Mouse (Mus musculus): ENCODE results near the gene C1qtnf9. TPM values are rescaled to one million over a fixed set of nuclear protein-coding genes. Genes with fewer than 3 reads are reported as not detected.
A peak's percentile ranks its signal among the peaks of the same experiment; 100 is the strongest.

Gene C1qtnf9
- polyA plus RNA-seq, 1 experiment, result 0.31 TPM

DNA sequence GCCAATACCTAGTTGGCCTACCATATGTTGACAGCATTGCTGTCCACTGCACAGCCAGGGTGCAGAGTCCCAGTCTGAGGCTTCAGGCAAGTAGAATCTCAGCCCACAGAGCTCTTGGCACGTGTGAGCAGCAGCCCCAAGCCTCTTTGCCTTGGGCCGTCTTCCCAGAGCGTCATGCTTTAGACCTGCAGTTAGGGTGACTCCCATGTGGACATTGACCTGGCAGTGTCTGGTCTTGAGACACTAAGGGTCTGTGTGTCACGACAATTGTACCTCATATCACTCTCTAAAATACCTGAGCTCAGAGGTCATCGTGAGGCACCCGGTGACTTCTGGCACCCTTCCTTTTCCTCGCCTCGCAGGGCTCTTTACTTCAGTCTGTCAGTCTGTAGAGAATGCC lies 8.8 kb upstream of the C1qtnf9 start:
- H3K4me3 ChIP-seq (ENCODE audit: insufficient read depth, low read length), result no peak overlapping the region
- no peak overlapping the region for H3K27ac ChIP-seq (ENCODE audit: insufficient read depth, low read length)
- no peaks in the 10 kb centered on the region for H3K4me1 ChIP-seq (ENCODE audit: control insufficient read depth, insufficient read depth, low read length)
- no peak for TF ChIP-seq CTCF (IDR thresholded peaks at IDR 0.05; ENCODE audit: extremely low read depth, insufficient read depth, low read length)
- TF ChIP-seq POLR2A (IDR thresholded peaks at IDR 0.05; ENCODE audit: extremely low read depth, insufficient read depth, low read length), result no peak

DNA sequence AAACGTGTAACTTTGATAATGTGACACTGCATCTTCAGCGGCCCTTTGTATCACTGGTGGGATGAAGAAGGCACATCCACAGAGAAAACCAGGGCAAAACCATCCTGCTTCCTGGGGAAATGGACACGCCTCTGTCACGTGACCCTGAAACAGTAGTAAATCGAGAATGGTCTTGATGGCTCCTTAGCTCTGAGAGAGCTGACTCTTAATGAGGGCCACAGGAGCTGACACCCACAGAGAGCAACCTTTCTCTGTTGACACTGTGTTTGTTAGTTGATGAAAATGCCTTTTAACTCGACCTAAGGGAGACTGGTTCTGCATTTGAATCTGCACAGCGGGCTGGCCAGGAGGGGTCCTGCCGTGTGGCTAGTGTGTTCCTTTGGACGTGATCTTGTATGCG lies 6.1 kb upstream of the C1qtnf9 start:
- TF ChIP-seq CTCF (IDR thresholded peaks at IDR 0.05; ENCODE audit: extremely low read depth, insufficient read depth, low read length), result no peak
- TF ChIP-seq POLR2A (IDR thresholded peaks at IDR 0.05; ENCODE audit: extremely low read depth, insufficient read depth, low read length), result no peak
- H3K27ac ChIP-seq (ENCODE audit: insufficient read depth, low read length), result no peak overlapping the region
- no peak overlapping the region for H3K4me3 ChIP-seq (ENCODE audit: insufficient read depth, low read length)

DNA sequence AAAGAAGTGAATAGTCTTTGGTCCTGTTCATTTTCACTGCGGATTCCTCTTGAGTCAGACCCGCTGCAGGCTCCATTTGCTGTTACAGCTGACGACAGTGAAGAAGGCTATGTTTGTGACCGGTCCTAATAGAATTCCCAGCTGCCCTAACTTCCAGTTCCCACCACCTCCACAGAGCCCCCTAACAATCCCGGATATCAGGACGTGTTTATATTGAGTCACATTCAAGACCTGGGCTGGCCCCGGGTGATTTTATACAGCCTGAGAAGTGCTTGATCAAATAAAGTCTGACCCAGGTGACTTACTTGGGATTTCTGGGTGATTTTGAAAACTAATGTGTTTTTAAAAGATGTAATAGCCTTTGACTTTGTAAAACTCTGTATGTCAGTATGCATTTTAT lies 5.2 kb upstream of the C1qtnf9 start:
- Histone ChIP-seq H3K4me3 (ENCODE audit: insufficient read depth, low read length) (no peak overlapping the region), H3K4me1 (ENCODE audit: control insufficient read depth, insufficient read depth, low read length) (no peaks in the 10 kb centered on the region), H3K27ac (ENCODE audit: insufficient read depth, low read length) (no peak overlapping the region)
- TF ChIP-seq POLR2A (IDR thresholded peaks at IDR 0.05; ENCODE audit: extremely low read depth, insufficient read depth, low read length) (no peak), CTCF (IDR thresholded peaks at IDR 0.05; ENCODE audit: extremely low read depth, insufficient read depth, low read length) (no peak)

More for the DNA sequence above, 6.1 kb upstream of the C1qtnf9 start:
- no peaks in the 10 kb centered on the region for H3K4me1 ChIP-seq (ENCODE audit: control insufficient read depth, insufficient read depth, low read length)

DNA sequence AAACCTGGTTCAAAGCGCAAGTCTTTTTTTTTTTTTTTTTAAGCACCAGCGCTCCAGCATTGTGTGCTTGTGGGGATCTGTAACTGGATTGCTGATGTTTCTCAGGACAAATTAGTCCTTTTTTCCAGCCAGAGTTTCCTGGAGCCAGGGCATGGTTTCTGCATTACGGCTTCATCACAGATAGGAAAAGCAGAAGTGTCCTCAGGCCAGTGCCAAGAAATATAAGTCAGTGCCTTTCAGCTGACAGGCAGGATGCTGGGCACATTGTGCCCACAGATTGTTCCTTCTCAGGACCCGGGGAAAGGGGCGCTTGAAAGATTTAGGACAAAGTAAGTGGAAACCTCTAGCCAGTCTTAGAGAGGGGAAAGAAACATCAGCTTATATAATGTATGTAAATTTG lies 4.2 kb upstream of the C1qtnf9 start:
- Histone ChIP-seq H3K4me3 (ENCODE audit: insufficient read depth, low read length) (no peak overlapping the region), H3K4me1 (ENCODE audit: control insufficient read depth, insufficient read depth, low read length) (no peaks in the 10 kb centered on the region), H3K27ac (ENCODE audit: insufficient read depth, low read length) (no peak overlapping the region)
- no peak for TF ChIP-seq CTCF (IDR thresholded peaks at IDR 0.05; ENCODE audit: extremely low read depth, insufficient read depth, low read length)

DNA sequence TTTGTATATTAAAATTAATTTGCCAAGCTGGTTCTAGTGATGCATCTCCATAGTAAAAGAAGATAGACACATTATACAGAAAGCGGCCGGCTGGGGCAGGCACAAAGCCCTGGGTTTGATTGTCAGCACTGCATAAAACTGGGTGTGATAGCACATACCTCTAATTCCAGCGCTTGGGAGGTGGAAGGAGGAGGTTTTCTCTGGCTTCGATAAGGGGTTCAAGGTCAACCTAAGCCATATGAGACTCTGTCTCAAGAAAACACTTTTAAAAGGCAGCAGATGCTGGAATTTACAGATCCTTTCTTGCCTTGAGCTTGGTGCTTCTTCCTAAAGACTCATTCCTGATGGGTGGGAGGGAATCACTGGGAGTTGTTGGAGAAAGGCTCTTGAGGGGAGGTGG lies 3.4 kb upstream of the C1qtnf9 start:
- H3K4me3 ChIP-seq (ENCODE audit: insufficient read depth, low read length), result no peak overlapping the region
- H3K4me1 ChIP-seq (ENCODE audit: control insufficient read depth, insufficient read depth, low read length), result no peaks in the 10 kb centered on the region
- TF ChIP-seq CTCF (IDR thresholded peaks at IDR 0.05; ENCODE audit: extremely low read depth, insufficient read depth, low read length) (no peak), POLR2A (IDR thresholded peaks at IDR 0.05; ENCODE audit: extremely low read depth, insufficient read depth, low read length) (no peak)
- no peak overlapping the region for H3K27ac ChIP-seq (ENCODE audit: insufficient read depth, low read length)

DNA sequence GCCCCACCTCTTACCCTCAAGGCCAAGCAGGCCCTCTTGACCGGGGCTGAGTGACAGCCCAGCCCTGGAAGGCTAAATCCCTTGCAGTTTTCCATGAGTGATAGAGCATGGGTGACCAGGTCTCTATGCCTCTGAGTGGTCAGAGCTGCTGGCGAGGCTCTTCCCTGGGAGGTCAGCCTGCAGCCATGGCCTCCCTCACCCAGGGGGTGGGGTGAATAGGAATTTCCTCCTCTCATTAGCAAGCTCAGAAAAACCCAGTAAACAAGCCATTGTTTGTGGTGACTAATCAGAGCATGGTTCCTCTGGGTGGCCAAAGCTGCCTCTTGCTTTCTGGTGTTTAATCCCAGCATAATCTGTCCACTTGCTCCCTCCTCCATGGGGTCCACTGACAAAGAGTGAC lies 2.9 kb upstream of the C1qtnf9 start:
- Histone ChIP-seq H3K4me3 (ENCODE audit: insufficient read depth, low read length) (no peak overlapping the region), H3K27ac (ENCODE audit: insufficient read depth, low read length) (0 out of 2 replicates have a peak overlapping the region, but pooled peaks have one; percentile 31), H3K4me1 (ENCODE audit: control insufficient read depth, insufficient read depth, low read length) (no peaks in the 10 kb centered on the region)
- TF ChIP-seq POLR2A (IDR thresholded peaks at IDR 0.05; ENCODE audit: extremely low read depth, insufficient read depth, low read length) (no peak), CTCF (IDR thresholded peaks at IDR 0.05; ENCODE audit: extremely low read depth, insufficient read depth, low read length) (no peak)

- no peak for TF ChIP-seq POLR2A (IDR thresholded peaks at IDR 0.05; ENCODE audit: extremely low read depth, insufficient read depth, low read length)
- peak; percentile 6; the same call in 1 of the 2 replicates for TF ChIP-seq CTCF (IDR thresholded peaks at IDR 0.05; ENCODE audit: extremely low read depth, insufficient read depth, low read length)
- no peak overlapping the region for H3K27ac ChIP-seq (ENCODE audit: insufficient read depth, low read length)
- H3K4me1 ChIP-seq (ENCODE audit: control insufficient read depth, insufficient read depth, low read length), result no peaks in the 10 kb centered on the region
- no peak overlapping the region for H3K4me3 ChIP-seq (ENCODE audit: insufficient read depth, low read length)
Observed at GRCm38 (mm10) chr14:60769340-60769739, 1.4 kb downstream of the C1qtnf9 start.

- Histone ChIP-seq H3K4me3 (ENCODE audit: insufficient read depth, low read length) (no peak overlapping the region; the same call in 1 of the 2 replicates), H3K27ac (ENCODE audit: insufficient read depth, low read length) (no peak overlapping the region), H3K4me1 (ENCODE audit: control insufficient read depth, insufficient read depth, low read length) (no peaks in the 10 kb centered on the region)
- TF ChIP-seq CTCF (IDR thresholded peaks at IDR 0.05; ENCODE audit: extremely low read depth, insufficient read depth, low read length) (no peak), POLR2A (IDR thresholded peaks at IDR 0.05; ENCODE audit: extremely low read depth, insufficient read depth, low read length) (no peak)
Observed at GRCm38 (mm10) chr14:60770594-60770993, 2.7 kb downstream of the C1qtnf9 start.

GRCm38 (mm10) chr14:60771057-60771456 lies 3.1 kb downstream of the C1qtnf9 start:
- H3K4me3 ChIP-seq (ENCODE audit: insufficient read depth, low read length), result peak overlapping the region; percentile 35
- H3K27ac ChIP-seq (ENCODE audit: insufficient read depth, low read length), result no peak overlapping the region
- no peaks in the 10 kb centered on the region for H3K4me1 ChIP-seq (ENCODE audit: control insufficient read depth, insufficient read depth, low read length)
- TF ChIP-seq POLR2A (IDR thresholded peaks at IDR 0.05; ENCODE audit: extremely low read depth, insufficient read depth, low read length) (no peak), CTCF (IDR thresholded peaks at IDR 0.05; ENCODE audit: extremely low read depth, insufficient read depth, low read length) (peak; percentile 80)

- H3K27ac ChIP-seq (ENCODE audit: insufficient read depth, low read length), result no peak overlapping the region
- no peaks in the 10 kb centered on the region for H3K4me1 ChIP-seq (ENCODE audit: control insufficient read depth, insufficient read depth, low read length)
- TF ChIP-seq POLR2A (IDR thresholded peaks at IDR 0.05; ENCODE audit: extremely low read depth, insufficient read depth, low read length) (no peak), CTCF (IDR thresholded peaks at IDR 0.05; ENCODE audit: extremely low read depth, insufficient read depth, low read length) (no peak)
- H3K4me3 ChIP-seq (ENCODE audit: insufficient read depth, low read length), result no peak overlapping the region
Observed at GRCm38 (mm10) chr14:60773476-60773875, 5.5 kb downstream of the C1qtnf9 start.
